Mouse (Mus musculus): ENCODE measurements around the gene Fam71f1. TPM values are rescaled to one million over a fixed set of nuclear protein-coding genes. Genes with fewer than 3 reads are reported as not detected.
"Not testable (repeated sequence)": the region's sequence is repeated elsewhere in the genome, so short reads cannot be mapped to it uniquely, and the experiment has no call there.

The Fam71f1 gene
- total RNA-seq, 2 experiments from 2014 or later: not detected

GRCm38 (mm10) chr6:29321586-29321985, 2.6 kb downstream of the Fam71f1 start:
- intact Hi-C loops (cut with DNase I): no loop called here
- DNase-seq (ENCODE audit: low spot score in 2 of 2): no peak

- DNase-seq (ENCODE audit: low spot score in 2 of 2): no peak
- intact Hi-C loops (cut with DNase I): no loop called here
These were observed 3.2 kb downstream of the Fam71f1 start for GRCm38 (mm10) chr6:29322147-29322546.

DNA sequence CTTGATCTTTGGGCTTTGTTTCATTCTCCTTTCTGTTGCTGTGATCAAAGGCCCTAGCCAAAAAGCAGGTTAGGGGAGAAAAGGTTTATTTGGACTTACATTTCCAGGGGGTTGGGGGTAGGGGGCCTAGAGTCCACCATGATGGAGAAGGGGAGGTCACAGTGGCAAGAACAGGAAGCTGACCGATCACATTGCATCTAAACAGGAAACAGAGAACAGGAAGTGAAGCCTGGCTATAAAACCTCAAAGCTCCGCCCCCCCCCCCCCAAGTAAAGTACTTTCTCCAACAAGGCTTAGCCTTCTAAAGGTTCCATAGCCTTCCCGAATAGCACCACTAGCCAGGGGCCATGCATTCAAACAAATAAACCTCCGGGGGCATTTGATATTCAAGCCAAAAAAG, 3.8 kb downstream of the Fam71f1 start:
- intact Hi-C loops (cut with DNase I): no loop called here

GRCm38 (mm10) chr6:29326961-29327360, 8.0 kb downstream of the Fam71f1 start:
- intact Hi-C loops (cut with DNase I): no loop called here

More for the DNA sequence above, 3.8 kb downstream of the Fam71f1 start:
- DNase-seq (ENCODE audit: low spot score in 2 of 2): no peak

DNA sequence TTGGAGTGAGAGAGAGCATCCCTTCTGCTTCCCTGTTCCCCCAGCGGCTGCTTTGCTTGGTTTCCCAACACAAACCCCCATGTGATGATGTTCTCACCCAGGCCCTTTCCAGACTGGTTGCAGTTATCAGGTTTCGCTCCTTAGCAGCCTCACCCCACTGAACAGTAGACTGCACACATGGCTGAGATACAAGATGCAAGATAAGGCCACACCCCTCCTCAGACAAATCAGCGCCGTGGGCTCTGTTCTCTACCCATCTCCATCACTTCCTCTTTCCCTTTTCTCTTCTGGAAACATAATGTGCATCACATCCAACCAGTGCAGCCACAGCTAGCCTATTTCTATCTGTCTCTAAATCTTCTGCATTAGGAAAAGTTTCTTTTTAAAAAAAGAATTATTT, 10.6 kb downstream of the Fam71f1 start:
- DNase-seq (ENCODE audit: low spot score in 2 of 2): no peak
- intact Hi-C loops (cut with DNase I): no loop called here

More at GRCm38 (mm10) chr6:29326961-29327360, 8.0 kb downstream of the Fam71f1 start:
- no peak for DNase-seq (ENCODE audit: low spot score in 2 of 2)

- intact Hi-C loops (cut with DNase I); DNase-seq (ENCODE audit: low spot score in 2 of 2): not testable (repeated sequence)
These were observed 27.6 kb downstream of the Fam71f1 start for GRCm38 (mm10) chr6:29346512-29346911.

DNA sequence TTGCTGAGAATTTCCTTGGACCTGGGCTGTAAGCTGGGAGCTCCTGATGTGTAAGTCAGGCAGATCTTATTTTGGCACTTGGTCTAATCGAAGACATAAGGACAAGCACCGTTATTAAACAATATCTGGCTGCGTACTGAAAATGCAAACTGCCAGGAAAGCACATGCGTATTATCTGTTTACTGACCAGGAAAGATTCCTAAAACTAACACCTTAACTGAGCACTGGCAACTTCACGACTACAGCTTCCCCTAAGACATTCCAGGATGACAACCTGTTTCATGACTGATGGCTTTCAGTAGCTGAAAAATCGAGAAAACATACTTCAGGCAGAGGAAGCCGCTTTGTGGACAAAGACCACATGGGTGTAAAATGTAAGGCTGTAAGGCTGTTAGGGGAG, 28.2 kb downstream of the Fam71f1 start:
- intact Hi-C loops (cut with DNase I): no loop called here
- DNase-seq (ENCODE audit: low spot score in 2 of 2): peak in 1 of 2 experiments; percentile 13

DNA sequence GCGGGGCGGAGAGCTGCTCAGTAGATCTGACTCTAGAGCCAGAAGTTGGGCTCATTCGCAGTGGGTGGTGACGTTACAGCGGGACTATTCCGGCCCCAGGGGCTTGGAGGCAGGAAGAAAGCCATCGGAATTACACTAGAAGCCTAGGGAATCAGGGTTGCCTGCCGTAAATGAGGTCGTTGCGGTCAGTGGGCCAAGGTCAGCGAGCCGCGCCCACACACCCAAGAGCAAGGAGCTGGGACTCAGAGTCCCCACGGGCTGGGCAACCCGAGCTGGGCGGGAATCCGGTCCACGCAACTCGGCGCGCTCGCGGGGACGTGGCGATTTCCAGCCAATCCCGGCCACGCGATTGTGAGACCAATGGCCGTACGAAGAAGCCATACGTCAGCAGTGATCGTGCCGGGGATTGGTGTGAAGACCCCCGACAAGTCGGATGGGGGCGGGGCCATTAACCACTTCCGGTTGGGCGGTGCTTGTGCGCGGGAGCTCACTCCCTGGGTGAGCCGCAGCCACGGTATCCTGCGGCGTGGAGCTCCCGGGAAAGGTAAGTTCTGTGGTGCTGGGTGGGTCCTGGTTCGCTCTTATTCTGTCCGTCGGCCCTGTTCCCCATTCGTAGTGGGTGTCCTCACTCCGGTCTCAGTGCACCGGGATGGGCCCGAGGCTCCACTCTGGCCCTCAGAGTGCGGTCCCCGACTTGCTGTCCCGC, 28.9 kb downstream of the Fam71f1 start, which contains the start of gene Calu:
TSS of gene Calu (plus strand) at position 405 of the 706 bp plus-strand sequence.
- peak; percentile 99 to 100 for DNase-seq (ENCODE audit: low spot score in 2 of 2)
- intact Hi-C loops (cut with DNase I): no loop called here

- DNase-seq (ENCODE audit: low spot score in 2 of 2): no peak
- intact Hi-C loops (cut with DNase I): no loop called here
These were observed 29.4 kb downstream of the Fam71f1 start for GRCm38 (mm10) chr6:29348371-29348724.

GRCm38 (mm10) chr6:29351613-29352012, 32.7 kb downstream of the Fam71f1 start:
- no peak for DNase-seq (ENCODE audit: low spot score in 2 of 2)
- intact Hi-C loops (cut with DNase I): no loop called here

DNA sequence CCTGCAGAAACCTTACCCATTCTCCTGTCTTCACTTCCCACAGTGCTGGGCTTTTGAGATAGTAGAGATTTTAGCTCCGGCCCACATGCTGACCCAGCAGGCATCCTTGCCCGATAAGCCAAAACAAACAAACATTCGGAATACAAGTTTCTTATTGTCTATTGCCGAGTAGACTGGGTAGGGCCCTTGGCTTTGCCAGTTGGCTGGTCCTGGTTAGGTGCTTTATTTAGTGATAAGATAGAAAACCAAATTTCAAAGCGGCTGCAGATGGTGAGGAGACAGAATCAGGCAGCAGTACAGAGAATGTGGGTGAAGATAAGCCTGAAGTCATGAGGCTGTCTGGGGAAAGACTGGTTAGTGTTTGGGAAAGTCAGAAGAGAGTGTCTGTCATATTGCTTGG, 33.9 kb downstream of the Fam71f1 start:
- no peak for DNase-seq (ENCODE audit: low spot score in 2 of 2)
- intact Hi-C loops (cut with DNase I): no loop called here

- no peak for DNase-seq (ENCODE audit: low spot score in 2 of 2)
- intact Hi-C loops (cut with DNase I): no loop called here
These were observed 40.4 kb downstream of the Fam71f1 start for GRCm38 (mm10) chr6:29359386-29359785.

DNA sequence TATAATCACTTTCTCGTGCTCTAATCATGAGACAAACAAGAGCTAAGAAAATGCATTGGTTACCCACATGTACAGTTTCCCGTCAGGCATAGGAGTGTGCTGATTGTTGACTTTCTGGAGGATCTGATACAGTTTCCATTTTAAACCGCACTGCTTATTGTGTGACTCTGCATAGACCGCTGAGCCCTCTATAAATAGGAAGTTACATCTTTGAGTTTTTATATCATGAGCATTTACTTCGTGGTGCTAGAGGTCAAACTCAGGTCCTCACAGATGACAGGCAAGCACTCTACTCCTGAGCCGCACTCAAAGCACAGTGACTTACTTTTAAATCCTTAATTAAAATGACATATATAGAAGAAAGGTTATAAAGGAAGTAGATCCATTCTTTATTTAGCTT, 41.3 kb downstream of the Fam71f1 start:
- intact Hi-C loops (cut with DNase I): no loop called here
- no peak for DNase-seq (ENCODE audit: low spot score in 2 of 2)

DNA sequence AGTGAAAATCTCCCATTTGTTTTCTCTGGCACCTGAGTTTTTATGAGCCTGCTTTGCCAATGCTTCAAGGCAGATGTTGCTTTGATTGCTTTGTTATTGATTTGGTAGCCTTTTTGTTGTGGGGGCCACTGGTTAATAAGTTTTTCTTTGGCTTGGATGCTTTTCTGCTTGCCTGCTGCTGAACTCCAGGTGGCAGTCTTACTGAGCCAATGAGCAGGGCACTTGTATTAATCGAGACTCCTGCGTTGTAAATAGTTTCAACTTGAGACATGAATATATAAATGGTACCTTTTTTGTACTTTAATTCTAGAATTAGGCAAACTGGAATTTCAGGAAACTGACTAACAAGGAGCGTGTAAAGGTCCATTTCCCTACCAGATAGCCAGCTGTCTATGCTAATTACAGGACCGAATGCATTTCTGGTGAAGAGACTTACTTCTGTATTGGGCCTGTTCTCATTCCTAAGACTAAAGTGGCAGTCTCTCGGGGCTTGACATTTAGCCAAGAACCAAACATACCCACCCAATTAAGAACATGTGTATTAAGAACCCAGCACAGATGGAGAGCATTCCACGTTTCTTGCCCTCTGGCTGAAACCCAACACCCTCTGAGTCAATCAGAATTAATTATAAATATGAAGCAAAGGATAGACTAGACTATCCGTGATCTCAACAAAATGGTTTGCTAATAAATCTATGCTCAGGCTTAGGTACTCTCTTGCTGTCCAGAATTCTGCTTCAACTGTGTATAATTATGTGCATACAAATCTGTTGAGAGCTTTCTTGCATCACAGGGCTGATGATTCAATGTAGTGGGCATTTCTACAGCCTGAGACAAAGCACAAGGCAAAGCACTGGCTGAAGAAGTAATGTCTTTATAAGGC, 43.5 kb downstream of the Fam71f1 start:
- intact Hi-C loops (cut with DNase I): no loop called here
- DNase-seq (ENCODE audit: low spot score in 2 of 2): peak in 1 of 2 experiments; percentile 36

- intact Hi-C loops (cut with DNase I): no loop called here
- DNase-seq (ENCODE audit: low spot score in 2 of 2): no peak
These were observed 44.2 kb downstream of the Fam71f1 start for GRCm38 (mm10) chr6:29363129-29363515.

DNA sequence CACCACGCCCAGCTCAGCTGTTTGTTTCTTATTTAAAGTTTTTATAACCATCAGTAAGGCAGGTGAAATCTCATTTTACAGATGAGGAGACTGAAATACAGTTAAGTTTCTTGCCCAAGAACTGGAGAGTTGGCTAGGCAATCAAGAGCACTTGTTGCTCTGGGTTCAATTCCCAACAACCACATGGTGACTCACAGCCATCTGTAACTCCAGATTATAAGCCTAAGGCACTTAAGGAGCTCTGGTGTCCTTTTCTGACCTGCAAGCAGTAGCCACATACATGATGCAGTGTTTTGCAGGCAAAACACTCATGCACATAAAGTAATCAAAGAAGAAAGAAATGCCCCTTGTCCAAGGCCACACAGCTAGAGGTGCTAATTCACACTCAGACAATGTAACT, 46.3 kb downstream of the Fam71f1 start:
- intact Hi-C loops (cut with DNase I): no loop called here
- DNase-seq (ENCODE audit: low spot score in 2 of 2): no peak

GRCm38 (mm10) chr6:29377386-29377785, 58.4 kb downstream of the Fam71f1 start:
- intact Hi-C loops (cut with DNase I): no loop called here
- no peak for DNase-seq (ENCODE audit: low spot score in 2 of 2)

DNA sequence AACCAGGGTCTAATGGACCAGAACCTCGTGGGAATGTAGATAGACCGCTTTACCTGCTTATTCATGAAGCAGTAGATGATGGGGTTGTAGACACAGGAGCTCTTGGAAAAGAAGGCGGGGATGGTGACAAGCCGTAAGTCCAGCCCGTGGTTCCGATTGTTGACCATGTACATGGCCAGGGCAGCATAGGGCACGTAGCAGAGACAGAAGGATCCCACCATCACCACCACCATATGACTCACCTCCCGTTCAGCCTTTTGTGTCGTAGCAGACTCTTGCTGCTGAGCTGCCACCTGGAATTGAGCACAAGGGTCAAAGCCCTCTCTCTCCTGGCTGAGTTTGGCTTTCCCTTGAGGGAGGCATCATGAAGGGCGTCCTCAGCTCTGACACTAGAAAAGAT, 59.7 kb downstream of the Fam71f1 start:
- DNase-seq (ENCODE audit: low spot score in 2 of 2): no peak
- intact Hi-C loops (cut with DNase I): no loop called here

DNA sequence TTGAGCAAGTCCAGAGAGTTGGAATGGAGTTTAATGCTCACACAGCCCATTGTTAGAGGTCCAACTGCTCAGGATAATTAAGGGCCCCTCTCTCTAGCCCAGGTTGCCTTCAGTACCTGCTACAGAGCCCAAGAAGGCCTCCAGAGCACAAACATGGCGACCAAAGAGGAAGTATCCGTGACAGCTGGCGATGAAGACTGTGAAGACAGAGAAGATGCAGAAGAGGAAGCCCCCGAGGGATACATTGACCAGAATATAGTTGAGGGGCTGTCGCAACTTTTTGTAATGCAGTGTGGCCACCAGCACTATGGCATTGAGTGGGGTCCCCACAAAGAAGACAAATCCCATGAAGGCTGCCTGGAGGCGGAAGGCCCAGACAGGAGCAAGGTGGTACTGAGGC, 61.0 kb downstream of the Fam71f1 start:
- DNase-seq (ENCODE audit: low spot score in 2 of 2): no peak
- intact Hi-C loops (cut with DNase I): no loop called here

DNA sequence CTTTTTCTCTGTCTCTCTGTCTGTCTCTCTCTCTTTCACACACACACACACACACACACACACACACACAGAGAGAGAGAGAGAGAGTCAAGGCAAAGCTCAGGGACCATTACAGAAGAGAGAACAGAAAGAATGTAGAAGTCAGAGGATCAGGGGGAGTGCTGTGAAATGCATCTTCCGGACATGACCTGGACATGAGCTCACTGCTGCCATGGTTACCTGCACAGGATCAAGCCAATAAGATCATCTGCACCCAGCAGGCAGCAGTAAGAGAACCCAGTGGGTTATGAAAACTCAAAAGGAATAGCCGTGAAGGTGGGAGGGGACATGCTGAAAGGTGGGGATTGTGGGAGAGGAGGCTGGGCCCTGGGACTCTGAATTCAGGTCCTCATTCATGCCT, 63.5 kb downstream of the Fam71f1 start:
- no peak for DNase-seq (ENCODE audit: low spot score in 2 of 2)
- intact Hi-C loops (cut with DNase I): no loop called here
